Mouse (Mus musculus): ENCODE measurements at regions not wholly inside any gene's neighbourhood (a gene's known extent, or its start where the extent isn't known, plus 50 kb on each side); places are given as distances from the start of the nearest gene placed in this dataset.

DNA sequence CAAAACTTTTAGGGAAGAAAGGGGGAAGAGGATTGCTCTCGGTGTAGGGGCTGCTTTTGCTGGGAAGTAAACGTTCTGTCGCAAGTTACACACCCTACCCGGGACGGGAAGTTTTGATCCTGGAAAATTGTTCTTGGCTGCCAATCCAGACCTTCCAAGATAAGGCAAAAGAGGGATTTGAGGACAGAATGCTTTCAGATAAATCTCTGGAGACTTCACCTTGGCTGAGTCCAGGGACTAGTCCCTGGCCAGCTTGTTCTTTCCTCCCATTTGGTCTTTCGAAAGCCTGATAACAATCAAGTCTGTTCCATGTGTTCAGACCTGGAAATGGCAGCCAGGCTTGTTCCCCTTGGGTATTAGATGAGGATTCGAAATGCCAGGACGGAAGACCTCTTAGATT lies 164.8 kb downstream of the Adamts15 start:
- H3K27ac ChIP-seq (replicated peaks; ENCODE audit: low read depth, low read length) = no peak overlapping the region
- peaks cover 5% of the 10 kb centered on the region; the same call in 1 of the 2 replicates for H3K4me1 ChIP-seq (ENCODE audit: control insufficient read depth, insufficient read depth, insufficient read length, low read length)
- H3K4me3 ChIP-seq (ENCODE audit: insufficient read depth, low read depth, low read length) = no peak overlapping the region

GRCm38 (mm10) chr9:30756796-30757195 lies 165.5 kb downstream of the Adamts15 start:
- no peak overlapping the region for H3K4me3 ChIP-seq (ENCODE audit: insufficient read depth, low read depth, low read length)
- H3K4me1 ChIP-seq (ENCODE audit: control insufficient read depth, insufficient read depth, insufficient read length, low read length) = peaks cover 5% of the 10 kb centered on the region; the same call in 1 of the 2 replicates
- no peak overlapping the region for H3K27ac ChIP-seq (replicated peaks; ENCODE audit: low read depth, low read length)

- Histone ChIP-seq H3K27ac (replicated peaks; ENCODE audit: low read depth, low read length) (no peak overlapping the region), H3K4me1 (ENCODE audit: control insufficient read depth, insufficient read depth, insufficient read length, low read length) (peaks cover 5% of the 10 kb centered on the region; the same call in 1 of the 2 replicates), H3K4me3 (ENCODE audit: insufficient read depth, low read depth, low read length) (no peak overlapping the region)
These were observed 166.7 kb downstream of the Adamts15 start for GRCm38 (mm10) chr9:30755586-30755985.

- Histone ChIP-seq H3K4me1 (ENCODE audit: control insufficient read depth, insufficient read depth, insufficient read length, low read length) (peaks cover 5% of the 10 kb centered on the region; the same call in 1 of the 2 replicates), H3K4me3 (ENCODE audit: insufficient read depth, low read depth, low read length) (no peak overlapping the region), H3K27ac (replicated peaks; ENCODE audit: low read depth, low read length) (no peak overlapping the region)
These were observed 167.4 kb downstream of the Adamts15 start for GRCm38 (mm10) chr9:30754826-30755225.

GRCm38 (mm10) chr9:30743471-30743870 lies 178.8 kb downstream of the Adamts15 start:
- Histone ChIP-seq H3K4me1 (ENCODE audit: control insufficient read depth, insufficient read depth, insufficient read length, low read length) (no peaks in the 10 kb centered on the region), H3K4me3 (ENCODE audit: insufficient read depth, low read depth, low read length) (no peak overlapping the region), H3K27ac (replicated peaks; ENCODE audit: low read depth, low read length) (no peak overlapping the region)

DNA sequence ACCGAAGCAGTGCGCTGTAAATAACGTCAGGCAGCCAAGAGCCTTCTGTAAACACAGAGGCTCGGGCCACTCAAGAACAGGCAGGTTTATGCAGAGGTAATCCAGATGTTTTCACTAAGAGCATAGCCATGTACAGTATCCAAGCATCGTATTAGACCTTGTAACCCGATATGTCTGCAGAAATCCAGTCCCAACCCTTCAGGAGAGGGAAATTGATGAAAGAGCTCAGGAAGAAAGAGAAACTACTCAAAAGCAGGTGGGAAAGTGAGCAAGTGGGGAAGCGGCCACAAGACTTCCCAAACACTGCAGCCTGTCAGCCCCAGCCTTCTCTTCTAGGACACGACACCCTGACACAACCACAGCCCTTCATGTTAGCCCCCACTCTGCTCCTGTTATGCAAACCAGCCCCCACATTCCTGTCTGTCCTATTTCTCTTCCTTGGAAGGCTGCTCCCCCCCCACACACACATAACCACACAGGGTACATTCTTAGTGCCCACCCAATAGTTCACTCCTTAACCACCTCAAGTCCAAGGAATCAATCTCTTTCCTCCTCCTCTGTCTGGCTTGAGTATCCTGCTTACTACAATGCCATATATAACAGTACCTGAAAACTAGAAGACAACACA lies 179.7 kb downstream of the Adamts15 start:
- Histone ChIP-seq H3K4me3 (ENCODE audit: insufficient read depth, low read depth, low read length) (no peak overlapping the region), H3K27ac (replicated peaks; ENCODE audit: low read depth, low read length) (no peak overlapping the region), H3K4me1 (ENCODE audit: control insufficient read depth, insufficient read depth, insufficient read length, low read length) (no peaks in the 10 kb centered on the region)

GRCm38 (mm10) chr9:30731687-30732086 lies 190.6 kb downstream of the Adamts15 start:
- H3K4me3 ChIP-seq (ENCODE audit: insufficient read depth, low read depth, low read length) = no peak overlapping the region
- no peak overlapping the region for H3K27ac ChIP-seq (replicated peaks; ENCODE audit: low read depth, low read length)
- 0 out of 2 replicates have a peak, but pooled peaks cover 2% of the 10 kb centered on the region for H3K4me1 ChIP-seq (ENCODE audit: control insufficient read depth, insufficient read depth, insufficient read length, low read length)

DNA sequence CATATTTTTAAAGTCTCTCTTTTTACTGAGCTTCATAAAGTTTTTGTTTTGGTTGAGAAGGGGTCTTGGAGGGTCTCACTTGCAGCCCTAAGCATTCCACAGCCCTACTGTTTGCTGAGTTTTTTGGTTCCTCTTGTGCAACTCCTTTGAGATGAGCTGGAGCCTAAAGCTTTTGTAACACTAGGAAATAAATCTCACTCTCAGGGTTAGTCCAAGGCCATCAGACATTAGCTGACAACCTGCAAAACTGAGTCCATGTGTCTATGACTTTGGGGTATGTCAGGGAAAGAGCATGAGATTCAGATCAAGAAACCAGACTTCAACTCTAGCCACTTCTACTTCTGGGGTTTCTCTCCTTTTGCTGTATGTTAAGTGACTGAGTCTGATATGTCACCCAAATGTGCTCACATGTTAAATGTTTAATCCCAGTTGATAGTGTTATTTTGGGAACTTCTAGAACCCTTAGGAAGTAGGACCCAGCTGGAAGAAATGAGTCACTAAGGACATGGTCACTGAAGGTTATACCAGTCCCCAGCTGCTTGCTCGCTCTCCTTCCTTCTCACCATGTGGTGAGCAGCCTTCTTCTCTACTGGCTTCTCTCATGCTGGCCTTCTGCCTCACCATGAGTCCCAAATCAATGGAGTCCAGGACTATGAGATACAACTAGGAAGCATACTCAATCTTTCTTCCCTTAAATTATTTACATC lies 198.7 kb downstream of the Adamts15 start:
- Histone ChIP-seq H3K4me1 (ENCODE audit: control insufficient read depth, insufficient read depth, insufficient read length, low read length) (0 out of 2 replicates have a peak, but pooled peaks cover 2% of the 10 kb centered on the region), H3K27ac (replicated peaks; ENCODE audit: low read depth, low read length) (no peak overlapping the region), H3K4me3 (ENCODE audit: insufficient read depth, low read depth, low read length) (no peak overlapping the region)

DNA sequence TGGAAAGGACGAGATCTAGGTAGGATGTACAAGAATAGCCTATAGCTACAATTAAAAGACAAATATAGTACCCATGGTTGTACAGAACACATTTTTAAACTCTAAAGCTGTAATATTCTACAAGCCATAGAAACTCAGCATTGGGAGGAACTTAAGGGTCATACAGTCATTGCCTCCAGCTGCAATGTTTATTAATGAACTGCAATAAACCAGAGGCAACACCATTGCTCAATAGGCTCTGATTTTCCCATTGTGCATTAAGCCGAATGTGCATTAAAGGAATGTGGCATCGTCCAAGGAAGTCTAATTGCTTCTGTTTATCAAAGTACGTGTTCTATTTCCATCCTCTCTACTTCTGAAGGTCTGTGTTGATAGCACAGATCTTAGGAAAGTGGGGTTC lies 200.4 kb downstream of the Adamts15 start:
- H3K4me3 ChIP-seq (ENCODE audit: insufficient read depth, low read depth, low read length) = no peak overlapping the region
- H3K4me1 ChIP-seq (ENCODE audit: control insufficient read depth, insufficient read depth, insufficient read length, low read length) = no peaks in the 10 kb centered on the region
- no peak overlapping the region for H3K27ac ChIP-seq (replicated peaks; ENCODE audit: low read depth, low read length)

- Histone ChIP-seq H3K4me1 (ENCODE audit: control insufficient read depth, insufficient read depth, insufficient read length, low read length) (no peaks in the 10 kb centered on the region), H3K4me3 (ENCODE audit: insufficient read depth, low read depth, low read length) (no peak overlapping the region), H3K27ac (replicated peaks; ENCODE audit: low read depth, low read length) (no peak overlapping the region)
These were observed 205.7 kb downstream of the Adamts15 start for GRCm38 (mm10) chr9:30716421-30717170.

- Histone ChIP-seq H3K4me1 (ENCODE audit: control insufficient read depth, insufficient read depth, insufficient read length, low read length) (no peaks in the 10 kb centered on the region), H3K27ac (replicated peaks; ENCODE audit: low read depth, low read length) (no peak overlapping the region), H3K4me3 (ENCODE audit: insufficient read depth, low read depth, low read length) (no peak overlapping the region)
These were observed 212.1 kb downstream of the Adamts15 start for GRCm38 (mm10) chr9:30710131-30710530.

GRCm38 (mm10) chr9:30699848-30700247 lies 222.4 kb downstream of the Adamts15 start:
- no peak overlapping the region for H3K27ac ChIP-seq (replicated peaks; ENCODE audit: low read depth, low read length)
- no peaks in the 10 kb centered on the region for H3K4me1 ChIP-seq (ENCODE audit: control insufficient read depth, insufficient read depth, insufficient read length, low read length)
- H3K4me3 ChIP-seq (ENCODE audit: insufficient read depth, low read depth, low read length) = no peak overlapping the region

DNA sequence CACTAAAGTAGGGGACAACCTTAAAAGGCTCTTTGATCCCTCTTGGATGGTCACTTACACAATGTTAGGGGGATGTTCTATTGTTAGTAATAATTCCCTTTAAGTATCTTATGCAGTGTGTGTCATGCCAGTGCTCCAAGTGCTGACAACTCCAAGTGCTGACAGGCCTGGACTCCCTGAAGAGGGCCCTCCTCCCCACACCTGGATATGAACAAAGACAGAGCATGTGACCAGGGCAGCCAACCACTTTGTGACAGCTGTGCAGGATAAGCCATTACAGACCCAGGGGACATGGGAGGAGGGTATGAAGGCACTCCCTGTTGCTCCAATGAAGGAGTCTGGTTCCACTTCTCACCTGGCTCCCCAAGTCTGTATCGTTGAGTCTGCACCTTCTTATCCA lies 224.7 kb downstream of the Adamts15 start:
- H3K4me1 ChIP-seq (ENCODE audit: control insufficient read depth, insufficient read depth, insufficient read length, low read length) = no peaks in the 10 kb centered on the region
- H3K27ac ChIP-seq (replicated peaks; ENCODE audit: low read depth, low read length) = no peak overlapping the region
- no peak overlapping the region for H3K4me3 ChIP-seq (ENCODE audit: insufficient read depth, low read depth, low read length)

DNA sequence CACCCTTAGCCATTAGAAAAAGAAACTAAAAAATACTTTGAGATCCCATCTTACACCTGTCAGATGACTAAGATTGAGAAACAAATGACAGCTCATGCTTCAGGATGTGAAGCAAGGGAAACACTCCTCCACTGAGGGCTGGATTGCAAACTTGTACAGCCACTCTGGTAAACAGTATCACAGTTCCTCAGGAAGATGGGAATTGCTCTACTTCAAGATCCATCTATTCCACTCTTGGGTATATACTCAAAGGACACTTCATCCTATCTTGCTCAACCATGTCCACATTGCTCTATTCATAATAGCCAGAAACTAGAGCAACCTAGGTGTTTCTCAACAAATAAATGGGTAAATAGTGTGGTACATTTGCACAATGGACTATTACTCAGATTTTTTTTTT lies 241.2 kb downstream of the Snx19 start:
- no peak overlapping the region for H3K4me3 ChIP-seq (ENCODE audit: insufficient read depth, low read depth, low read length)

DNA sequence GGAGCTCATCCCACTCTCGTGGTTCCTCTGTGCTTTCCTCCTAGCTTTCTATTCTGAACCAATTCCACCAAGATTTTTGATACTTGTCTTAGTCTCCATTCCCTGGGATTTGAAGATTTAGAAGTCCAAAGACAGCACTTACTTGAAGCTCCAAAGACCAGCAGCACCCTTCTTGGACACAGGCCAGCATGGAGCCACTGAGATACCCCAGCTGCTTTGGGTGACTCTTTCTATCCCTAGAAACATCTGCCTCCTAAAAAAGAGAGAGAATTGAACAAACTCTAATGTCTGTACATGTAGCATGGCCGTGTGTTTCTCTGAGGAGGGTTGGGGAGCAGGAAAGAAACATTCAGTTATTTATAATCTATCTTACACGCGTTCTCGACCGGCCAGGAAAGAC lies 235.5 kb downstream of the Snx19 start:
- no peak overlapping the region for H3K27ac ChIP-seq (replicated peaks; ENCODE audit: low read depth, low read length)
- H3K4me3 ChIP-seq (ENCODE audit: insufficient read depth, low read depth, low read length) = no peak overlapping the region
- H3K4me1 ChIP-seq (ENCODE audit: control insufficient read depth, insufficient read depth, insufficient read length, low read length) = no peaks in the 10 kb centered on the region

More for the DNA sequence above, 241.2 kb downstream of the Snx19 start:
- no peaks in the 10 kb centered on the region for H3K4me1 ChIP-seq (ENCODE audit: control insufficient read depth, insufficient read depth, insufficient read length, low read length)
- no peak overlapping the region for H3K27ac ChIP-seq (replicated peaks; ENCODE audit: low read depth, low read length)

All from brown adipose tissue, adult 24 weeks (tissue).